Mouse (Mus musculus) thymus, adult 18-20 months (tissue): Measurements from ENCODE around the gene Slc9a7.
A peak's percentile ranks its signal among the peaks of the same experiment; 100 is the strongest.

Source experiments
- DNase-seq, 2 experiments: peaks; one replicate each; pipeline ENCODE4 v3.0.0; 2022; ENCODE audit warnings: mixed read lengths in 2 of 2

Gene Slc9a7

GRCm38 (mm10) chrX:20129466-20129865, 162.1 kb downstream of the Slc9a7 start:
- DNase-seq = no peak

DNA sequence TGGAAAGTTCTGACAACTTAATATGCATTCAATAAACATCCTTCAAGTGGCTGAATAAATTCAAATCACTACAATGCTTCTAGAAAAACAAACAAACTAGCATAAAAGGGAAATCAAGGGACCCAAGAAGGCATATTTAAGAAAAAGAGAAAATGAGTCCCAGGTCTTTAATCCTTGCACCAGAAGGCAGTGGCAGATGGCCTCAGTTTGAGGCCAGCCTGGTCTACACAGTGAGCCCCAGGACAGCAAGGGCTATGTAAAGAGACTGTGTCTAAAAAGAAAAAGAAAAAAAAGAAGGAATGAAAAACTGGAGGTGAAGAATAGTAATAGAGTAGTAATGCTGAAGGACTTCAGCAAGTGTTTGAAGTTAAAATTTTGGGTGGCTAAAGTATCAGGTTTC, 162.7 kb downstream of the Slc9a7 start:
- no peak for DNase-seq

- no peak for DNase-seq
These were observed 166.1 kb downstream of the Slc9a7 start for GRCm38 (mm10) chrX:20125481-20125880.

GRCm38 (mm10) chrX:20117717-20118116, 173.9 kb downstream of the Slc9a7 start:
- DNase-seq = no peak

- DNase-seq = no peak
These were observed 221.4 kb downstream of the Slc9a7 start for GRCm38 (mm10) chrX:20070196-20070595.

DNA sequence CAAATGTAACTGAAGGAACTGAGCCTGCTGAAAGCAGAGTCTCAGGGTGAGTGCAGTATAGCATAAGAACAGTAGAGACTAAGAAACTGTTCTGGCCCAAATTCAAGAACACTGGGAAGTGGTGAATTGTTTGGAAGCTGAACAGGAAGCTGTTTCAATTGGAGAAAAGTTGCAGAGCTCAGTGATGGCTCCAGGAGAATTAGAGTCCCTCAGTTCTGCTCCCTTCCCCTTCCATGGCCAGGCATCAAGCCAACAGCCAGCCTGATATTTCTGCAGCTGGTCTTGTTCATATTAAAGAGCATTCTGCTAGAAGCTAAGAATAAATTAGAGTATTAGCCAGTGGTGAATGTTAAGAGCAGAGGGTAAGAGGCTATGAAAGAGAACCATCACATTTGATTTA, 225.0 kb downstream of the Slc9a7 start:
- DNase-seq = no peak

DNA sequence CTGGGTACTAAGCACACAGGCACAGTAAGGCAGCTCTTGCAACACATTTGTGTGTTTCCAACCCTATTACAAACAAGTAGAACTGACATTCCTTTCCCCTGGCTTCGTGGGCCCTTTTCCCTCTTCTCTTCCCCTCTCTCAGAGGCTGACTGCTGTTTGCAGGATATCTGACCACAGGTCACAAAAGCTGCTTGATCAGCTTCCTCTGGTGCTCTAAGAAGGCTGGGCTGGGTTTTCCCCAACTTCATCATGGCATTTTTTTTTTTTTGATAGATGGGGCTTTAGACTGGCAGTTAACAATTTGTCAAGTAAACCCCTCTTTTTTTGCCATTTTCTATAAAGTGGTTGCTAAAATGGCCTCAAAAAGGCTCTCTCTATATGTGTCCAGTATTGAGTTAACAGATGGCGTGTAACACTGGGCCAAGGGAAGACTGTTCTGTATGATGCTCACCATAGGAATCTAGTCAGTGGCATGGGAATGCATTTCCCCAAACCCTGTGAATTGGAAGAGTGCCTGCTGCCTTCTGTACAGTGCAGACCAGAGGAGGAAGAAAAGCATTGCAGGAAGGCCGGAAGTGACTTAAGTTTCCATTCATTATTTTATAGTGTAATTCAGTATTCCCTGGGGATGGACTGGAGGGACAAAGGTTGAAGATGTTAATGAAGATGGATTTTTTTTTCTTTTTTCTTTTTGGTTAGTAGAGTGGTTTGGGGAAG, 229.7 kb downstream of the Slc9a7 start:
- no peak for DNase-seq

DNA sequence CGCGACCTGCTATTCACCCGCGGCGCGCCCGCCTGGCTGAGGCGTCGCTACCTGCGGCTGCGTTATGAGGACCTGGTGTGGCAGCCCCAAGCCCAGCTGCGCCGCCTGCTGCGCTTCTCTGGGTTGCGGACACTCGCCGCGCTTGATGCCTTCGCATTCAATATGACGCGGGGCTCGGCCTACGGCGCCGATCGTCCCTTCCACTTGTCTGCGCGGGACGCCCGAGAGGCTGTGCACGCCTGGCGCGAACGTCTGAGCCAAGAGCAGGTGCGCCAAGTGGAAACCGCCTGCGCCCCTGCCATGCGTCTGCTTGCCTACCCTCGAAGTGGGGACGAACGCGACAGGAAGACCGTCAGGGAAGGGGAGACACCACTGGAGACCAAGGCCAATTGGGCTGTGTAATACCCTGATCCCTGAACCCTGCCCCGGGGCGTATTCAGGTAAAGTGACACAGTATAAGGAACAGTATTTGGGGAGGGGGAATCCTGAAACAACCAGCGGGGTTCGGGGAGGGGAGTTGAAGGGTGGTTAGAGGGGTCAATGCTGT, 230.8 kb downstream of the Slc9a7 start:
- DNase-seq = no peak

DNA sequence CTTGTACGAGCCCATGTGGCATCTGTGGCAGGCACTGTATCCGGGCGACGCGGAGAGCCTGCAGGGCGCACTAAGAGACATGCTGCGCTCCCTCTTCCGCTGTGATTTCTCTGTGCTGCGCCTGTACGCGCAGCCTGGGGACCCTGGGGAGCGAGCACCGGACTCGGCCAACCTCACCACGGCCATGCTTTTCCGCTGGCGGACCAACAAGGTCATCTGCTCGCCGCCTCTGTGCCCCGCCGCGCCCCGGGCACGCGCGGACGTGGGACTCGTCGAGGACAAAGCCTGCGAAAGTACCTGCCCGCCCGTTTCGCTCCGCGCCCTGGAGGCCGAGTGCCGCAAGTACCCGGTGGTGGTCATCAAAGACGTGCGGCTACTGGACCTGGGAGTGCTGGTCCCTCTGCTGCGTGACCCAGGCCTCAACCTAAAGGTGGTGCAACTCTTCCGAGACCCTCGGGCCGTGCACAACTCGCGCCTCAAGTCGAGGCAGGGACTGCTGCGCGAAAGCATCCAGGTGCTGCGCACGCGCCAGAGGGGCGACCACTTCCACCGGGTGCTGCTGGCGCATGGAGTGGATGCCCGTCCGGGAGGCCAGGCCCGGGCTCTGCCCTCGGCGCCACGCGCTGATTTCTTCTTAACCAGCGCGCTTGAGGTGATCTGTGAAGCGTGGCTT, 231.4 kb downstream of the Slc9a7 start:
- no peak for DNase-seq

DNA sequence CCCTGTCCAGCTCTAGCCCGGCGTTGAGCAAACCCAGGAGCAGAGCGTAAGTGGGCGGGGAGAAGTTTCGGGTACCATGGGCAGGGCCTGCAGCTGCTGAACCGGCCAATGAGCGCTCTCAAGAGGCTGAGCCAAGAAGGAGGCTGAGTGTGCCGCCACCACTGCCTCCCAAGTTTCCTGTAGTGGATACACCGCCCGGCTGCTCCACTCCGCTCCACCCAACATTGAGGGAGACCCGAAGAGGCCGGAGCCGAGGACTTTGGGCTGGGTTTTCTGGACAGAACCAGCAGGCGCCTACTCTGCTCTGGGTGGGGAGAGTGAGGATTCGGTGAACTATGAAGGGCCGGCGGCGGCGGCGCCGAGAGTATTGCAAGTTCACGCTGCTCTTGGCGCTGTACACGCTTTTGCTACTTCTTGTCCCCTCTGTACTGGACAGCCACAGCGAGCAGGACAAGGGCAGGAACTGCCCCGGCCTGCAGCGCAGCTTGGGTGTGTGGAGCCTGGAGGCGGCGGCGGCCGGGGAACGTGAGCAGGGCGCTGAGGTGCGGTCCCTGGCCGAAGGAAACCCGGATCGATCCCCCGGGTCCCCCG, 232.1 kb downstream of the Slc9a7 start, which contains the start of gene Chst7:
Gene Chst7, plus strand, starts transcription at position 180 of the 591 bp plus-strand sequence.
- DNase-seq = peak; percentile 2 to 4
